Mouse (Mus musculus) c-Kit-positive CD71-positive TER-119-negative erythroid progenitor cells, embryonic 14.5 days (primary cell): ENCODE results near the gene S100a3.

ENCODE experiments used
- DNase-seq: peaks from one replicate; pipeline ENCODE4 v3.0.0-alpha.2; 2013; ENCODE audit warnings: low read depth

S100a3 gene

DNA sequence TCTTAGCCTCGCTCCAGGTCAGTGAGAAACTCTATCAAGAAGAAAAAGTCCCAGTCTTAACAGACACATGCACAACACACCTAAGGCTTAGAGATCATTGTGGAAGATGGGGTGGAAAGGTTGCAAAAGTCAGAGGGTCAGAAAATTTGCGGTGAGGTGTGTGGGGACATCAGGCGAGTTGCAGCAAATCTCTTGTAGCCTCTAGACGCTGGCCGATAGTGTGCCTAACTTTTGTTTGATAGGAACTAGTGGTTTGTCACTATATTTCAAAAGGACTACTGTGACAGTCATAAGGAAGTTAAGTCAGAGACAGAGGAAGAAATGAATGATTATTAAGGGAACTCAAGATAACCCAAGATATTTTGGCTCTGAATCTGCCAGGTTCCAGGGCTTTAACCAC is 67.0 kb downstream of the S100a3 start:
- DNase-seq, result no peak

DNA sequence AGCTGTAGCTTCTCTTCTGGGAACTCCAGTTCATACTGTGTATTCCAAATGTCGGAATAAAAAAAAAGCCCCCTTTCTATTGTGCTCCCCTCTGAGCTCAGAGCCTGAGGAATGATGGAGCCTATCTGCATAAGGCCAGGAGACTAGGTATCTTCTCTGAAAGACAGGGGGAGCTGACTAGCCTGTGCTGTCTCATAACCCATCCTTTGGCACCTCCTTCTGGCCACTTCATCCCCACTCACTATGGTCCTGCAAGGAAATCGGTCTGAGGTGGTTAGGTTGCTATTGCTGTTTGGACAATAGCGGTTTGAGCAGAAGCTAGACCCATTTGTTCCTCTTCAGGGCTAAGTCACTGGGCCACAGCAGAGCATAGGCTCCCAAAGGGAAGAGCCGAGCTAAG is 67.4 kb downstream of the S100a3 start:
- DNase-seq, result no peak

DNA sequence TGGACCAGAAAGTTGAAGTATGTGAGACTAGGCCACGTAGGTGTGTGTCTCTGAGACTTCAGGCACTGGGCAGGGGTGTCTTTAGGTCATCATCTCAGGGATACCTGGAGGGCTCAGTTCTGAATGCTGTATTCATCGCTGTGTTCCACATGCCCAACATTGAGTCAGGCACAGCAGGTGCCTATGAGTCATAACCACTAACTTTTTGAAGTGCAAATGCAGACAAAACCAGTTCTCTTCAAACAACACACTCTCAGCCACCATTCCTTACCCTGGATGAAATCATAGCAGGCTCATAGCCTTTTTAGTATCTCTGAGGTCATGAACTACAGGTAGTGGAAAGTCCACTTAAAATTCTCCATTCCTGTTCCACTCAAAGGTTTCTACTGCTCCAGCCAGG is 68.9 kb downstream of the S100a3 start:
- DNase-seq, result no peak

DNA sequence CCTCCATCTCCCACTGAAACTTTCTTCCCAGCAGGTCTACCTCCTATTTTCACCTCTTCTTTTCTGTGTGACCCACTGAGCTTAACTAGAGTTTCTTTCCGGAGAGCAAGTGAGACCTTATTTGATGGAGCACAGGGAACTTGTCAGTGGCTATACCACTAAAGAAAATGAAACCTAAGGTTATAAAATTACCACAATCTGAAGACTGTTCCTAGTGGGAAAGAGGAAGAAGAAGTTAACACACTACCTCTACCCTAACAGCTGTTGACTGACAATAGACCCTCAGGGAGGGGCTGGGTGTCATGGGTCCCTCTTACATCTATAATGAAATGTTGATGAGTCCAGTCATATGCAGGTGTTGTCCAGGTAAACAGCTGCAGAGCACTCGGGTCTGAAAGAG is 71.6 kb downstream of the S100a3 start:
- DNase-seq, result no peak

DNA sequence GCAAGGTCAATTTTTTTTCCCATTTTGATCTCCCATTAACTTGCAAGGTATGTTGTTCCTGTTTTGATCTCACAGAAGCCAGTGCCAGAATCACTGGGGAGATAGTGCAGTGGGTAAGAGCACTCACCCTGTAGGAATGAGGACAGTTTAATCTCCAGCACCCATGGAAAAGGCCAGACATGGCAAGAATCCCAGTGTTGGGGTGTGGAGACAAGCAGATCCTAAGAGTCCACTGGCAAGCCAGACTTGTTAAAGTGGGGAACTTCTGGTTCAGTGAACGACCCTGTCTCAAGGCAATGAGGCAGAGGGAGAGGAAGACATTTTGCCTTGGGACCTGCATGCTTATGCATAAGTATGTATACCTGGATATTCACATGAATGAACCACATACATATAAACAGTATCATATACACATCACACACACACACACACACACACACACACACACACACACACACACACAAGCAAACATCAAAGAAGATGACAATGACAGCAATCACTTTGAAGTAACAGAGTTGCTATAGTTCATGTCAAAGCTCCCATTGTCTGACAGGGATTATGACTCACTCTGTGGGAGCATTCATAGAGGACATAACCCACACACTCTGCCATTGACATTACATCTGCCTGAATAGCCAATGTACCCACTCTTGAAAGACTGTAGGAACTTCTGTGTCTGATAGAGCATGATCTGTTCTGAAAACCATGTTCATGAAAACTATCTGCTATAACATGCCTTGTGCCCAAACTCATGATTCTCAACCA is 78.3 kb downstream of the S100a3 start:
- no peak for DNase-seq

DNA sequence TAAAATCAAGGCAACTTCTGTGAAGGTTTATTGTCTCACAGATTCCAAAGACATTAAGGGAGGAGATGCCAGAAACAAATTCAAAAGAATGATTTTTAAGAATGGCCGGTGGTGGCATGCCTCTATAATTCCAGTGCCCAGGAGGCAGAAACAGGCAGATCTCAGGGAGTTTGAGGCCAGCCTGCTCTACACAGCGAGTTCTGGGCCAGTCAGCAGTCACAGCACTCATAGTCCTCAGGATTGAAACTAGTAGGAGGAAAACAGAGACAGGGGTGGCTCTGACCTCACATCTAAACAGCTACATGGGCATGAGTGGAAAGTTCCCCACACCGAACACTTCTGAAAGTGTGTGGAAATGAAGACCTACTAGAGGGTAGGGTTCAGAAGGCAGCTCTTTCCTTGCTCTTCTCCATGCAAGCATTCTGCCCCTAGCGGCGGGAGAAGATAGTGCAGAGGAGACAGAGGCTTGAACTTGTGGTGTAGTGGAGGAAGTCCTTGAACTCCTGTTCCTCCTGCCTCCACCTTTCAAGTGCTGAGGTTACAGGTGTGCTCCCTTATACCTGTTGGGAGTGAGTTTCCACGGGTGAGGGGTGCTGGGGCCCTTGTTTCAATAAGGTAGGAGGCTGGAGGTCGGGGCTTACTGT is 79.3 kb downstream of the S100a3 start:
- DNase-seq, result peak; percentile 41

DNA sequence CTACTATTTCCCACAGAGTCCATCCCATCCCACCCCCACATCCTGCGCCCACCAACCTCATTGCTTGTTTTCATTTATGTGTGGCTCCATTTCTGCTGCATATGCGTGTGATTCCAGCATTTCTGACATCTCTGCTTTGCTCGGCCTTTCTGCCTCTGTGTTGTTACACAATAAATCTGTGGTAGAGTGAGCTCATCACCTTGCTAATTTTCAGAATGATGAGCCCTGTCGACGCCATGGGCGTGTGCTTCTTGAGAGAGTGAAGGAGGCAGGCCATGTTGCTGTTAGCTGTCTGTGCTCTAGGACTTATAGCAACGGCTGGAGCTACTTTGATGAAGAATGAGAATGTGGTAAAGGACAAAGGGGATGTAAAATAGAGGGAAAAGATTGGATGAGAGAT is 80.6 kb downstream of the S100a3 start:
- DNase-seq, result no peak

DNA sequence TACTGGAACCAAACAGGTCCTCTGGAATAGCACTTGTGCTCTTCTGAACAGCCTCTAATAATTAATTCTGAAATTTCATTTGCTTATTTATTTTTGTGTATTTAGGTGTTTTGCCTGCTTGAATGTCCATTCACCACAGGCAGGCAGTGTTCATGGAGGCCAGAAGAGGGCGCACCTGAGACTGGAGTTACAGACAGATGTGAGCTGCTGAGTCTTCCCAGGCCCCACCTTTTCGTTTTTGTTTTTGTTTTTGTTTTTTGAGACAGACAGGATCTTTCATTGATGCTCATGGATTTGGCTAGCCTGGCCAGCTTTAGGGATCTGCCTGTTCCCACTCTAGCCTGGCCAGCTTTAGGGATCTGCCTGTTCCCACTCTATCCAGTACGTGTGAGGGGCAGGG is 83.8 kb downstream of the S100a3 start:
- DNase-seq, result peak; percentile 15

DNA sequence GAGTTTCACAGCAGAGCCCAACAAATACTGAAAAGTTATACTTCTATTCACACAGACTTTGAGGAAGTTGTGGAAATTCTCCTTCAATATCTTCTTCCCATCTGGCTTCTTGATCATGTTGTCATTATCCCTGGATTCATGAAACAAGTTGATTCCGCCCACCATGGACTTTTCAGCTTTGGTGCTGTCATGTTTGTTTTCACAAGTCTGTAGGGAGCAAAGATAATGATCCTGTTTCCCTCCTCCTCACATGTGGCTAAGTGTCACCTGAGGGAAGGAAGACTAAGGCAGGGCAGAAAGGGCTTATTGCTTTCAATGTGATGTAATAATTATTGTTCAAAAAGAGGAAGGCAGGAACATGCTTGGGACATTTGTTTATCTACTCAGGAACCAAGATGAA is 86.9 kb downstream of the S100a3 start:
- no peak for DNase-seq

DNA sequence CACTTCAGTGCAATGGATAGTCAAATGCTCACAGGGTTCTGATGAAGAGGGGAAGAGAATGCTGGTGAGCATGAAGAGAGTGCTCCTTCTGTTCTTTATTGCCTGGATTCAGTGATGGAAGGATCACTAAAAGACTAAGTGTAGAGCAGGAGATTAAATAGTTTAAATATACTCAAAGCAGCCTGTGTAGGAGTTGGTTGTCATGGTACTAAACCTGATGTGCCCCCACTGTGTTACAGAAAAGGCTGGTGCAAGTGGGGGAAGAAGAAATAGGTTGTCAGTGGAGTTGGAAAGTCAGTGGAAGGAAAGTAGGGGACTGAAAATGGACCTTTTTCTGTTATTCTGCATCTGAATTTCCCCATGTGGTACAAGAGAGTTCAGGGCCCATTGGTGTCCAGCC is 88.6 kb downstream of the S100a3 start:
- no peak for DNase-seq

DNA sequence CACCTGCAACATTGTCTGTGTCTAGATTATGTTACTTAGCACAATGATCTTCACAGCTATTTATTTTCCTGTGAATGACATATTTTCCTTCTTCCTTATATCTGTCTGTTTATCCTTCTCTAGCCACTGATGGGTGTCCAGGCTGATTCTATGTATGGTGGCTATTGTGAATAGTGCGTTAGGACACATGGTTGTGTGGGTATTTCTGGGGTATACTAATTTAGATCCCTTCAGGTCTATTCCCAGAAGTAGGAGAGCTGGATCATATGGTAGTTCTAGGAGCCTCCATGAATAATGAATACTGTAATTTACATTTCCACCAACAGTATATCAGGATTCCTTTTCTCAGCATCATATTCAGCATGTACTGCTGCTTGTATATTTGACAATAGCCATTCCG is 89.5 kb downstream of the S100a3 start:
- DNase-seq, result no peak
